Mouse (Mus musculus): ENCODE results near the gene Trpv4.
A peak's percentile ranks its signal among the peaks of the same experiment; 100 is the strongest.

Gene Trpv4

GRCm38 (mm10) chr5:114658255-114658654, at the start of gene Trpv4:
Gene Trpv4 (minus strand): TSS chr5:114658421.
- peak; percentile 19 for DNase-seq (ENCODE audit: low spot score)

- peak; percentile 83 for DNase-seq (ENCODE audit: low spot score)
Observed at GRCm38 (mm10) chr5:114707265-114708068, 49.2 kb upstream of the Trpv4 start, which contains the start of gene Tchp. Gene Tchp (plus strand): TSS chr5:114707760.

- DNase-seq (ENCODE audit: low spot score), result peak; percentile 30
Observed at GRCm38 (mm10) chr5:114702403-114703392, 44.5 kb upstream of the Trpv4 start.

- no peak for DNase-seq (ENCODE audit: low spot score)
Observed at GRCm38 (mm10) chr5:114699015-114699414, 40.8 kb upstream of the Trpv4 start.

DNA sequence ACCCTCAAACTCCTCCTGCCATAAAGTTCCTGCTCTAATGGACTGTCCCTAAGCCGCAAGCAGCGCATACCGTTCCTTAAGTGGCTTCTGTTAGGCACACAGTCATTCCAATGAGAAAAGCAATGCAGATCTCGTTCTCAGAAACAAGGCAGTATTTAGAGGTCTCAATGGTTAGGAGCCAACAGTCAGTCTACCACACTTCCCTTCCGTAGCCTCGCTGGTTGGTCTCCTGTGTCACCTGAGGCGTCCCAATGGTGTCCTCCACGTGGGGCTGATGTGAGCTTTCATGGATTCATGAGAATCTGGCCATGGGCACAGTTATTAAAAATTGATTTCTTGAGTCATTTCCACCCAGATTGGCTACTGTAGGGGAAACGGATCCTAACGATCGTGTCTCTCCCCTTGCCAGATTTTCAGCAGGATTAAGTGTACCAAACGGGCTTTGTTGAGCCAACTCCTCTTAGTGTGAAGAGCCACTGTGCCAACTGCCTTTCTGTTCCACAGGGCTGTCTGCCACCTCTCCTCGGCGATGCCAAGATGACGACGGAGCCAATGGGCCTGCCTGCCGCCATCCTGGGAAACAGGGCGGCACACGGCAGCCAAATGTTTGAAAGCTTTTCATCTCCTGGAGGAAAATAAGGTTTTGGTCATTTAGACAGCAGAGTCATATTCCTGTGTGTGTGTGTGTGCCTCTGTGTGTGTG, 40.0 kb upstream of the Trpv4 start:
- no peak for DNase-seq (ENCODE audit: low spot score)

- DNase-seq (ENCODE audit: low spot score), result no peak
Observed at GRCm38 (mm10) chr5:114696939-114697338, 38.7 kb upstream of the Trpv4 start.

DNA sequence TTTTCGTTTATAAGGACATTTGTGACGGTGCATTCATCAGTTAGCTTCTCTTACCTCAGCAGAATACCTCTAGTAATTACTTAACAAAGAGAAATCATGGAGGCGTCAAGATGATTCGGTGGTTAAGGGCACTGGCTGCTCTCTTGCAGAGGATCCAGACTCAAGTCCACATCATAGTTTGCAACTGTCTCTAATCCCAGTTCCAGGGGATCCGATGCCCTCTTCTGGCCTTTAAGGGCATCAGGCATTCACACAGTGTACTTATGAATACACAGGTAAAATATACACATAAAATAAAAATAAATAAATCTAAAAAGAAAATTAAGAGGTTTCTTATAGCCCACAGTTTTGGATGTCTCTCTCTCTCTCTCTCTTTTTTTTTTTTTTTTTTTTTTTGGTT, 37.6 kb upstream of the Trpv4 start:
- no peak for DNase-seq (ENCODE audit: low spot score)

GRCm38 (mm10) chr5:114690633-114691567, 32.7 kb upstream of the Trpv4 start, which contains the start of gene Gltp:
Gene Gltp (minus strand): TSS chr5:114690984.
- peak; percentile 88 for DNase-seq (ENCODE audit: low spot score)

DNA sequence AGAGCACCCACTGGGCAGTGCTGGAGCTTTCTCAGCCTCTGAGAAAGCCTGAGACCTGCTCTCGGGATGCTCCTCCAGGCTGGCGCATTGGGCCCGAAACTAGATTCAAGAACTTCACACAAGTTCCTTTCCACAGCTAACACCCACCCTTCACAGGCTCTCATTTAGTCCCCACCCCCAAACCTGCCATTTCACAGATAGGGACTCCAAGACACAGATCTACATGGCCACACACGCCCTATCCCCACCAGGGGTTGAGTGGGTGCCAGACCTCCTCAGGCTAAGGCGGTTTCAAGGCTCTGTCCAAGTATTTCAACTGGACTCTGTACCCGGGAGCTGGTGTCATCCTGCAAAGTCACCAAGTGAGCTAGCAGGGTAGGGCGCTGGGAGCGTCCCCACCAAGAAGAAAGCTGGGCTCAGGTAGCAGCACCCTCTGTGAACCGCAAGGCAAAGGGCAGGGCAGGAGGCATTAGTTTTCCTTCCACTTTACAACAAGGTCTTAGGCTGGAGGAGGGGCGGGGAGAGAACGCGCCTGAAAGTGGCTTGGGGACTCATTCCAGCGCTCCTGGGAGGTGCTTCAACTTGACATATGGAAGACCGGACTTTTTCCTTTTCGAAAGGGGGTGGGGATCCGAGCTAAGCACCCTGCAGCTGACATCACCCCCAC, 31.6 kb upstream of the Trpv4 start:
- DNase-seq (ENCODE audit: low spot score), result no peak

DNA sequence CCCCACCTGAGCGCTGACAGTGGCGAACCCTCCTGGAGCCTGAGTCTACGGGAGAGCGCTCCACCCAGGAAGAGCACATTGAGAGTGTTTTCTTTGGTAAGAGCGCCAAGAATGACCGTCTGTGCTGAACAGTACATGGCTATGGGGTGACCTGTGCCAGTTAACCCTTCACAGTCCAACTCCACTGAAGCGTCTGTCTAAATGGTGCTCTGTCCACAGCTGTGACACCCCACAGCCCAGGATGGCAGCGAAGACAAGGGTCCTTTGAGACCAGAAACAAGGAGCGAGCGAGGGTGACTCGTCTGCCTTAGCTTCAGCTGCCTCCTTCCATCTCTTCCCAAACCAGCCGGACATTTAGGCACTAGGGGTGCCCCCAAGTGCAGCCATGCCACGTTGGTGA, 30.5 kb upstream of the Trpv4 start:
- no peak for DNase-seq (ENCODE audit: low spot score)

- no peak for DNase-seq (ENCODE audit: low spot score)
Observed at GRCm38 (mm10) chr5:114687901-114688300, 29.7 kb upstream of the Trpv4 start.

- no peak for DNase-seq (ENCODE audit: low spot score)
Observed at GRCm38 (mm10) chr5:114686726-114687210, 28.5 kb upstream of the Trpv4 start.

GRCm38 (mm10) chr5:114685986-114686385, 27.8 kb upstream of the Trpv4 start:
- no peak for DNase-seq (ENCODE audit: low spot score)

DNA sequence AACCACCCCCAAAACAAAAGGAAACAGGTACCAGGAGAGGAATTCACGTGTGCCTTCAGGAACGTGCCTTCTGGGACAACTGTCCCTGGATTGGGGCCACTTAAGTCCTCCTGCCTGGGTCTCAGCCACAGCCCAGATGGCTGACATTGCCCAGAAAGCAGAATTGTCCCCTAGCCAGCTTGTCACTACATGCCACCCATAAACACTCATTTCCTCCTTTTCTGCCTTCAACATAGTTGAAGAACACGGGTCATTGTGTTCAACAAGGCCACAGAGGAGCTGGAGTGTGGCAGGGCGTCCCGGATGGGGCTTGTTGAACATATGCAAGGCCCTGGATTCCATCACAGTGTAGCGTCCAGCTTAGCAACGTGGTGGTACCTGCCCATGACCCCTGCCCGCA, 23.5 kb upstream of the Trpv4 start:
- no peak for DNase-seq (ENCODE audit: low spot score)

DNA sequence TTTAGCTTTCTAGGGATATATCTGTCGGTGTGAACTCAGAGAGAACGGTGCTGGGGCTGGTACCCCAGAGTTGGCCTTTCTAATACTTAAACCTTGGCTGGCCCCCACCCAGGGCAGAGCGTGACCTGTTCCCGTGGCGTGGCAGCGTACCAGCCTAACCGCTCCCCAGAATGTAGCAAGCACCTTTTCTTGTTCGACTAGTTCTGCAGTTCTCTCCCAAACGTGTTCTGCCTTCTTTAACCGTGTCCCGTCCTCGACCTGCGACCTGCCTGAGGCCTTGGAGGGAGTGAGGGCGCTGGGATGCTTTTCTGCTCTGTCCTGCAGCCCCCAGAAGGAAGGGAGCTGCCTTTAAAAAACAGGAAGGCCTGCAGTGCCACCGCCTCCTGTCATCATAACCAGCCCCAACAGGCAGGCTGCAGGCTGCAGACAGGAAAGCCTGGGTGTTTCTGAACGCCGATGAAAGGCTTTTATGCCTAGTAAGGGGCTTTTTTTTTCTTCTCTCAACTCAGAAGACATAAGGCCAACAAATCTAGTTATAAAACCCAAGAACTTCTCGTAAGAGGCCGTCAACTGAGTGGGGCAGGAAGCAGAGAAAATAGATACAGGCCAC, 22.6 kb upstream of the Trpv4 start:
- no peak for DNase-seq (ENCODE audit: low spot score)

DNA sequence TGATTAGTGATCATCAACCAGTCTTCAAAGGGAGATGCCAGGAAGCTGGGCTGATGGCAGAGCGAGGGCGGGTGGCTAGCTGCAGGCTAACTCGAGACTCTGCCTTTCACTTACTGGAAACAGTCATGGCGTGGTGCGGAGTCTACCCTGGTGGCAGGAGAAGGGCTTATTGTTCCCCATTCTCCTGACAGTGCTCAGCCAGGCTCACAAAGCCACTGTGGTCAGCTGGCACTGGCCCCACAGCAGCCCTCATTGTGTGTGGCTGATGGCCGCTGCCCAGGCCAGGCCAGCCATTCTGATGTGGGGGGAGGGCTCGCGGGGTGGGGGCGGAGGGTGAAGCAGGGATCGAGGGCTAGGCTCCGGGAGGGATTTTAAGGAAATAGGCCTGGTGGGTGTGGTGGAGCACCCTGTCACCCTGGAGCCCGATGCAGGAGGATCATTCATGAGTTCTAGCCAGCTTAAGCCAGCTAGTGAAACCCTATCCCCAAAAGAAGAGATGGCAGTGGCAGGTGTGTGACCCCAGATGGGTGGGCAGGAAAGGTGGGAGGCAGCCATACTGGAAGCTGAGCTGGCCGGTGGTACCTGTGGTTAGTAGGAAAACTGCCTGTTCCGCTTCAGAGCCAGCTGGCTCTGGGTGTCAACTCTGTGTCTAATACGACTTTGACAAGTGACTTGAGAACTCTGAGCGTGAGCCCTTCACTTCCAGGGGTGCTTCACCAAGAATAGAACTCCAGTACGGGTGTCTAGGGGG, 21.8 kb upstream of the Trpv4 start:
- no peak for DNase-seq (ENCODE audit: low spot score)

DNA sequence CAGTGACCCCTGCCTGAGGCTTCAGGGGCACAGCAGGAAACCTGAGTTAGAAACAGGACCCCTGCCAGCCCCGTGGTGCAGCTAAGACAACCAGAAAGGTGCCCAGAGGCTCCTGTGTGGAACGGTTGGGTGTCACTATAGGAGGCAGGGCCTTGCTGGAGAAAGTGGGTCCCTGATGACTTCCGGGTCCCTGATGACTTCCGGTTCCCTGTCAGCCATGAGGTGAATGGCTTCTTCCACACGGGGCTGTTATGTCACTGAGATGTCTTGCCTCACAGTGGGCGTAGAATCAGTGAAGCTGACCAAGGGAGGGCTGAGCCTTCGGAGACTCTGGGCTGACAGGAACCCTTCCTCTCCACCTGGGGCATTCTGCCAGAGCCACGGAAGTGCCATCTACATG, 16.4 kb upstream of the Trpv4 start:
- DNase-seq (ENCODE audit: low spot score), result no peak

DNA sequence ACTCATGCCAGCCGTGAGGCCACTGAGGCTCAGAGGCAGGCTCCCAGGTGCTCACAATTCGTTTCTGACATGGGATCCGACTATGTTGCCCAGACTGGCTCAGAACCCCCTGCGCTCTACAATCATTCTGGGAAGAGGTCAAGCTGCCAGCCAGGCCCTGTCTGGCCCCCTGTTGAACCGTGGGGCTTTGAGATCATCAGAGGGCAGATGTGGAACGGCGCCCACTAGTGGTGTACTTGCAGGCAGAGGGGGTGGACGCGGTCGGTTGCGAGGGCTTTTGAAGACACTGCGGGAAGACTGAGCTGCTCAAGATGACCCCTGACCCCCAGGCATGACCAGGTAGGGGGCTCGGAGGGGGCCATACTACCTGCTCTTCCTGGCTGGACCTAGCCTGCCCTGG, 14.9 kb upstream of the Trpv4 start:
- no peak for DNase-seq (ENCODE audit: low spot score)

- no peak for DNase-seq (ENCODE audit: low spot score)
Observed at GRCm38 (mm10) chr5:114669014-114669413, 10.8 kb upstream of the Trpv4 start.

Data from MN1 (cell line).